In the genomic region with DNA sequence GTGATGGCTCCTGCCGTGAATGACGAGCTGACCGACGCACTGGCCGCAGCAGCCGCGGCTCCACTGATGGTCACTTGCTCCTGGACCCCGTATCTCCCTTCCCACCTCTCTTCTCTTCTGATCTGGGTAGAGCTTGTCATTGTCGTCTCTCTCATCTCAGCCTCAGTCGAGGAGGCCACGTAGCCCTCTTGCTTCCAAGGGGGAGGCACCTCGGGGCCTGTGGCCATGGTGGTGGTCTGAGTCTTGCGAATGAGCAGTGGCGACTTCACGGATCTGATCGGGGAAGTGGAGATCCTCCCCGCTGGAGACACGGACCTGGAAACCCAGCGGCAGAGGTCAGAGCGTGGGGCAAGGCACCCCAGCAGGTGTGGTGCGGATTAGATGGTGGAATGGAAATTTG, we compare ENCODE assay signal across 12 mouse cellular contexts. TPM values are rescaled to one million over a fixed set of nuclear protein-coding genes. Genes with fewer than 3 reads are reported as not detected.
DNase-seq lines count a peak whose midpoint lies in the region; ATAC-seq and TF ChIP-seq lines count a peak whose summit lies in the region.
"Had no signal": no experiment of that assay in that cellular context is flagged by ENCODE, and none has a peak within 500 bp of the region (broad histone marks: within the 10 kb centered on the region; RNA-seq: fewer than 3 reads in every experiment).

No protein-coding gene starts in this region.

- 87% methylated on average over 21 of the region's 21 CpGs for WGBS in forebrain, embryonic 13.5 days
- 85% methylated on average over 21 of the region's 21 CpGs for WGBS in forebrain, postnatal 0 days
- WGBS in heart, embryonic 10.5 days = 71% methylated on average over 21 of the region's 21 CpGs
- WGBS in heart, embryonic 14.5 days = 60% methylated on average over 21 of the region's 21 CpGs

- H3K4me3 ChIP-seq in forebrain, embryonic 13.5 days = no peak overlapping the region
- no peak overlapping the region for H3K4me3 ChIP-seq in forebrain, postnatal 0 days (ENCODE audit: low read depth, low read length)
- H3K4me3 ChIP-seq in heart, embryonic 10.5 days = no peak overlapping the region
- no peak overlapping the region for H3K4me3 ChIP-seq in heart, embryonic 14.5 days (ENCODE audit: control insufficient read depth in 1 of 2, insufficient read depth in 1 of 2, low read depth in 1 of 2, low read length in 2 of 2)
- H3K4me3 ChIP-seq in myocyte = no peak overlapping the region
- H3K4me3 ChIP-seq: embryonic facial prominence, embryonic 13.5 days; forebrain, embryonic 12.5 days; hindbrain, embryonic 15.5 days; kidney, embryonic 15.5 days had no signal

- no peak overlapping the region for H3ac ChIP-seq in myocyte (ENCODE audit: control insufficient read depth, insufficient read length)

- H3K9ac ChIP-seq in forebrain, embryonic 13.5 days = no peak overlapping the region
- no peak overlapping the region for H3K9ac ChIP-seq in forebrain, postnatal 0 days
- peak overlapping the region; percentile 60; the same call in 1 of the 2 replicates for H3K9ac ChIP-seq in heart, embryonic 14.5 days (ENCODE audit: low read length)
- H3K9ac ChIP-seq: embryonic facial prominence, embryonic 13.5 days; forebrain, embryonic 12.5 days; hindbrain, embryonic 15.5 days; kidney, embryonic 15.5 days had no signal

- H3K9me3 ChIP-seq in forebrain, embryonic 13.5 days (replicated peaks) = no peaks in the 10 kb centered on the region
- H3K9me3 ChIP-seq in forebrain, postnatal 0 days (ENCODE audit: low read length) = no peaks in the 10 kb centered on the region
- H3K9me3 ChIP-seq in heart, embryonic 10.5 days = no peaks in the 10 kb centered on the region
- no peaks in the 10 kb centered on the region for H3K9me3 ChIP-seq in heart, embryonic 14.5 days (ENCODE audit: control insufficient read depth, low read length)
- H3K9me3 ChIP-seq: embryonic facial prominence, embryonic 13.5 days; forebrain, embryonic 12.5 days; hindbrain, embryonic 15.5 days; kidney, embryonic 15.5 days had no signal

- intact Hi-C loops in heart, postnatal 25 days (cut with DNase I) = loop anchor here (2.0 to 10.0 kb wide), 3 partner anchors 235 to 738 kb away; no protein-coding TSS in a partner anchor

- H3K27ac ChIP-seq in forebrain, embryonic 13.5 days = no peak overlapping the region
- H3K27ac ChIP-seq in forebrain, postnatal 0 days (ENCODE audit: low read depth, low read length) = no peak overlapping the region
- peak overlapping the region; percentile 23; the same call in 1 of the 2 replicates for H3K27ac ChIP-seq in heart, embryonic 10.5 days
- peak overlapping the region; percentile 67 to 72 for H3K27ac ChIP-seq in heart, embryonic 14.5 days (replicated peaks in 1 of 2; ENCODE audit: control insufficient read depth in 1 of 2, insufficient read depth in 1 of 2, low read depth in 2 of 2, low read length in 2 of 2)
- H3K27ac ChIP-seq: embryonic facial prominence, embryonic 13.5 days; forebrain, embryonic 12.5 days; hindbrain, embryonic 15.5 days; kidney, embryonic 15.5 days had no signal

- TF ChIP-seq CTCF in forebrain, postnatal 0 days (IDR thresholded peaks at IDR 0.05; ENCODE audit: low read depth) = no peak

- DNase-seq in forebrain, postnatal 0 days = no peak
- DNase-seq in heart, embryonic 10.5 days (ENCODE audit: low spot score) = no peak
- no peak for DNase-seq in heart, postnatal 25 days (ENCODE audit: low spot score)
- no peak for DNase-seq in heart, postnatal 4 days
- DNase-seq in yolk sac, embryonic 10.5 days (ENCODE audit: low spot score) = no peak

- no peak overlapping the region for H3K4me2 ChIP-seq in forebrain, embryonic 13.5 days
- H3K4me2 ChIP-seq in forebrain, postnatal 0 days (ENCODE audit: low read depth) = no peak overlapping the region
- no peak overlapping the region for H3K4me2 ChIP-seq in heart, embryonic 14.5 days (ENCODE audit: low read length)
- no peak overlapping the region for H3K4me2 ChIP-seq in myocyte (ENCODE audit: low read depth)
- H3K4me2 ChIP-seq: embryonic facial prominence, embryonic 13.5 days; forebrain, embryonic 12.5 days; hindbrain, embryonic 15.5 days; kidney, embryonic 15.5 days had no signal

- H3K4me1 ChIP-seq in forebrain, embryonic 13.5 days = no peaks in the 10 kb centered on the region
- no peaks in the 10 kb centered on the region for H3K4me1 ChIP-seq in forebrain, postnatal 0 days (ENCODE audit: insufficient read depth)
- peaks cover 7% of the 10 kb centered on the region for H3K4me1 ChIP-seq in heart, embryonic 10.5 days
- H3K4me1 ChIP-seq in heart, embryonic 14.5 days (ENCODE audit: control insufficient read depth in 2 of 2, insufficient read depth in 2 of 2, low read length in 2 of 2) = peaks cover 9 to 25% of the 10 kb centered on the region in 2 experiments
- H3K4me1 ChIP-seq: embryonic facial prominence, embryonic 13.5 days; forebrain, embryonic 12.5 days; hindbrain, embryonic 15.5 days; kidney, embryonic 15.5 days had no signal

- no peaks in the 10 kb centered on the region for H3K27me3 ChIP-seq in forebrain, embryonic 13.5 days
- no peaks in the 10 kb centered on the region; the same call in 1 of the 2 replicates for H3K27me3 ChIP-seq in forebrain, postnatal 0 days (ENCODE audit: insufficient read depth, low read length)
- no peaks in the 10 kb centered on the region for H3K27me3 ChIP-seq in heart, embryonic 10.5 days (ENCODE audit: insufficient read depth, poor library complexity, severe bottlenecking)
- H3K27me3 ChIP-seq in heart, embryonic 14.5 days (ENCODE audit: control insufficient read depth, insufficient read depth, low read length) = no peaks in the 10 kb centered on the region
- H3K27me3 ChIP-seq in myocyte (ENCODE audit: control insufficient read depth, insufficient read depth, insufficient read length) = no peaks in the 10 kb centered on the region
- H3K27me3 ChIP-seq: embryonic facial prominence, embryonic 13.5 days; forebrain, embryonic 12.5 days had no signal

- 0 out of 2 replicates have a peak, but pooled peaks have one; percentile 3 for ATAC-seq in forebrain, embryonic 13.5 days
- no peak for ATAC-seq in forebrain, postnatal 0 days
- no peak for ATAC-seq in heart, embryonic 14.5 days (ENCODE audit: insufficient number of reproducible peaks, insufficient read depth, low FRiP score, low read depth)

- no peaks in the 10 kb centered on the region for H3K36me3 ChIP-seq in forebrain, embryonic 13.5 days (ENCODE audit: poor library complexity, severe bottlenecking)
- no peaks in the 10 kb centered on the region for H3K36me3 ChIP-seq in forebrain, postnatal 0 days (ENCODE audit: insufficient read depth)
- H3K36me3 ChIP-seq in heart, embryonic 10.5 days = peaks cover 82% of the 10 kb centered on the region
- peaks cover 100% of the 10 kb centered on the region for H3K36me3 ChIP-seq in heart, embryonic 14.5 days (ENCODE audit: control insufficient read depth, insufficient read depth, low read length)
- peaks cover 71% of the 10 kb centered on the region for H3K36me3 ChIP-seq in myocyte (ENCODE audit: control insufficient read depth, insufficient read depth)
- H3K36me3 ChIP-seq: embryonic facial prominence, embryonic 13.5 days; forebrain, embryonic 12.5 days; hindbrain, embryonic 15.5 days; kidney, embryonic 15.5 days had no signal

- no peak for TF ChIP-seq POLR2A in myocyte (IDR thresholded peaks at IDR 0.05; ENCODE audit: insufficient read length, low read depth)

- no peaks in the 10 kb centered on the region for H3K79me2 ChIP-seq in myocyte (ENCODE audit: control insufficient read depth, insufficient read depth)

TF ChIP-seq in myocyte, 11 proteins besides CTCF, POLR2A, EP300 and RAD21:
- TF ChIP-seq E2F4 (IDR thresholded peaks at IDR 0.05; ENCODE audit: insufficient read depth) = no peak
- TF ChIP-seq POLR2AphosphoS2 (IDR thresholded peaks at IDR 0.05; ENCODE audit: insufficient read length, low read depth) = peak; percentile 65
- no peak for TF ChIP-seq USF1 (IDR thresholded peaks at IDR 0.05; ENCODE audit: low read depth)
- TF ChIP-seq MYOD1 (IDR thresholded peaks at IDR 0.05; ENCODE audit: control insufficient read depth in 1 of 3, insufficient read length in 2 of 3, low read depth in 2 of 3) = no peak
- no peak for TF ChIP-seq MYOG (IDR thresholded peaks at IDR 0.05; ENCODE audit: control insufficient read depth in 1 of 3, insufficient read depth in 1 of 3, insufficient read length in 2 of 3, low read depth in 2 of 3)

RNA-seq across cellular contexts. Expression of a gene that starts 12.7 kb away (rescaled TPM):
- 0.29 and 0.40 TPM in 2 replicates for polyA plus RNA-seq in forebrain, embryonic 13.5 days (2015; fragmentation: Nextera tagmentation; extraction: Ambion mirVana)
- total RNA-seq in forebrain, postnatal 0 days (2014; rRNA removed) = 0.46 and 0.81 TPM in 2 replicates
- 0.10 and 0.22 TPM in 2 replicates for polyA plus RNA-seq in forebrain, postnatal 0 days (2015; fragmentation: Nextera tagmentation; extraction: Ambion mirVana)
- polyA plus RNA-seq in heart, embryonic 10.5 days (2016; fragmentation: Nextera tagmentation; extraction: Ambion mirVana) = 356 and 545 TPM in 2 replicates
- 1,000 to 10,000 TPM; 2,867 to 3,123 TPM for total RNA-seq in heart, postnatal 25 days (2021)
- 706 and 736 TPM in 2 replicates for polyA plus RNA-seq in heart, embryonic 14.5 days (2014; fragmentation: Nextera tagmentation; extraction: Ambion mirVana)
- total RNA-seq in heart, postnatal 4 days (2021) = 1,000 to 10,000 TPM; 2,325 to 2,346 TPM
- 24.2 TPM for polyA plus RNA-seq in myocyte (2012; fragmentation: generic; extraction: Trizol)

Comparison
In these comparisons a context has a peak if more than half of its experiments do, and no peak if none do; other contexts are left out.
1. H3K27ac ChIP-seq: peak in heart, embryonic 10.5 days (single experiment) and heart, embryonic 14.5 days (2 of 2); none in forebrain, embryonic 13.5 days (single experiment) and forebrain, postnatal 0 days (single experiment).
2. RNA of a gene that starts 12.7 kb away (polyA plus RNA-seq): 706 to 736 TPM in heart, embryonic 14.5 days, 356 to 545 TPM in heart, embryonic 10.5 days and 24.2 TPM in myocyte (single experiment); 0.29 to 0.40 TPM in forebrain, embryonic 13.5 days and 0.10 to 0.22 TPM in forebrain, postnatal 0 days; every median in the first group is over 10 times any median in the second.